Mouse (Mus musculus): Measurements from ENCODE around the gene Vps35l. TPM values are rescaled to one million over a fixed set of nuclear protein-coding genes. Genes with fewer than 3 reads are reported as not detected.

The Vps35l gene
- polyA plus RNA-seq, 1 experiment: 31.1 TPM

DNA sequence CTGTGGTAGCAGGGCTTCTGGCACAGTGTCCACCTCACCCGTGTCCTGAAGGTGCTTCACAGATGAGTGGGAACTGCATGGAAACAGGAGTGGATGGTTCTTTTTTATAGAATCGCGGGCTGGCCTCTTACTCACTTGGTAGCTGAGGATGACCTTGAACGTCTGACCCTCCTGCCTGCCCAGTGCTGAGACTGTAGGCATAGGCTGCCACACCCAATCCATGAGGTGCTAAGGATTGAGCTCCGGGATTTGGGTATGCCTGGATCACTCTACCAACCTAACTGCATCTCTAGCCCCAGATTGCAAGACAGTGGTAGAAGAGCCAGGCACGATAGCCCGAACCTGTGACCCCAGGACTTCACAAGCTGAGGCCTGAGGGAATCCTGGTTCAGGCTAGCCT is 77.7 kb downstream of the Vps35l start:
- 91% methylated on average over 7 of the region's 7 CpGs for WGBS
- no peak overlapping the region for H3K27ac ChIP-seq (ENCODE audit: control insufficient read depth, insufficient read depth, low read depth, low read length, poor library complexity)
- TF ChIP-seq POLR2A (IDR thresholded peaks at IDR 0.05; ENCODE audit: borderline replicate concordance, control insufficient read depth, low read depth, low read length) (no peak), CTCF (IDR thresholded peaks at IDR 0.05; ENCODE audit: control insufficient read depth, insufficient read depth, low read length) (no peak)
- no peaks in the 10 kb centered on the region for H3K4me1 ChIP-seq (ENCODE audit: control insufficient read depth, insufficient read depth, low read length)
- no peak overlapping the region for H3K4me3 ChIP-seq (replicated peaks; ENCODE audit: control insufficient read depth, low read depth, low read length)

DNA sequence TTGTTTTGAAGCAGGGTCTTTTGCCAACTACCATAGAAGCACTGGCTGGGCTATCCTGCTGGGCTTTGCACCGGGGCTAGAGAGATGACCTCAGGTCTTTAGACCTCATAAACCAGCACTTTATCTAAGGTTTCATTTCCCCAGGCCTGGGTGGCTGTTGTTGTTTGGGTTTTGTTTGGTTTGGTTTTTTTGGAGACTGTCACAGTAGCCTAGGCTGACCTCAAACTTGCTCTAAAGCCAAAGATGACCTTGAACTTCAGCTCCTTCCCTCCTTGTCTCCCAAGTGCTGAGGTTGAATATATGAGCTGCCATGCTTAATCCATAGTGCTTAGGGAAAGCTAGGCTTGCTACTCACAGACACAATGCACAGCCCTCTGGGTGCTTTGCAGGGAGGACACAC is 79.6 kb downstream of the Vps35l start:
- H3K4me1 ChIP-seq (ENCODE audit: control insufficient read depth, insufficient read depth, low read length): no peaks in the 10 kb centered on the region
- WGBS: 81% methylated on average over 1 of the region's 1 CpGs
- H3K27ac ChIP-seq (ENCODE audit: control insufficient read depth, insufficient read depth, low read depth, low read length, poor library complexity): no peak overlapping the region
- TF ChIP-seq POLR2A (IDR thresholded peaks at IDR 0.05; ENCODE audit: borderline replicate concordance, control insufficient read depth, low read depth, low read length) (no peak), CTCF (IDR thresholded peaks at IDR 0.05; ENCODE audit: control insufficient read depth, insufficient read depth, low read length) (no peak)
- H3K4me3 ChIP-seq (replicated peaks; ENCODE audit: control insufficient read depth, low read depth, low read length): no peak overlapping the region

DNA sequence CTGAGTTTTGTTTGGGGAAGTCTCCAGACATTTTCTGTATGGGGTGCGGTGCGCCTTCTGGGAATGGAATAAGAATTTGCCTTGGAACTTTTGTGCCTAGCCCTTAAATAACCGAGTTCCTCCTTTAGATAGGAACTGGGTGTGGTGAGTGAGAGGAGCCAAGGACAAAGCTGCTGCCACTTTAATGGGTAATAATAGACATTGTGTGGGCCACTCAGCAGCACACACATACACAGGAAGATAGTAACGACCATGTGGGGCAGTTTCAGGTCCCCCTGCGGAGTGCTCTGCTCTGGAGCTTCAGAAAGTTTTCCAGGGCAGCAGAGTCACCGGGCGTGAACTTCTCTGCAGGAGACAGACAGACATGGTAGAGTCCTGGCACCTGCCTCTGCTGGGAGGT is 81.3 kb downstream of the Vps35l start:
- TF ChIP-seq CTCF (IDR thresholded peaks at IDR 0.05; ENCODE audit: control insufficient read depth, insufficient read depth, low read length): no peak
- TF ChIP-seq POLR2A (IDR thresholded peaks at IDR 0.05; ENCODE audit: borderline replicate concordance, control insufficient read depth, low read depth, low read length): no peak
- H3K27ac ChIP-seq (ENCODE audit: control insufficient read depth, insufficient read depth, low read depth, low read length, poor library complexity): no peak overlapping the region
- WGBS: 60% methylated on average over 7 of the region's 7 CpGs

DNA sequence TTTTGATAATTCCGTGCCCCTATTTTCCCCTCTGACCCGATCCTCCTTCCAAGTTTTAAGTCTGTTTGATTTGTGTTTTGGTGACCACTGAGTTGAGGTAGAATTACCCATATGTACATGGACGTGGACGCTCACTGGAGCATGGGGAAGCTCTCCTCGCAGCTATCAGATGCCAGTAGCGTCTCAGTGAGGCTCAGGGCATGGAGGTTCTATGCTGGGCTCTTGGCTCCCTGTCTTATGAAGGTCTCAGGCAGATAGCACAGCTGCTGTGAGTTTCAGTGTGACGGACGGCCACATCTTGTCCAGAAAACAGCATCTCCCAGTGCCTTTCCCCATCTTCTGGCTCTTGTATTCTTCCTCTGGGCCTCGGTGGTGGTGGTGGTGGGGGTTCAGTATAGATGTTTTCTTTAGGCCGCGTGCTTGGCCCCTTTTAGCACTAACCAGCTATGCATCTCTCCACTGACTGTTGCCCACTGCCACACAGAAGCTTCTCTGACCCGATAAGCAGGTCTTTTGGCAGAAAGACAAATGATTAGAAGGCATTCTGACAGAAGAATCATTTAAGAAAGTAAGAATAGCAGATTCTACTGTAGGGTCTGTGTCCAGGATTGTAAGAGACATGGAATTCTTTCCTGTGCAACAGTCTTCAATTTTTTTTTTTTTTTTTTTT is 82.0 kb downstream of the Vps35l start:
- TF ChIP-seq CTCF (IDR thresholded peaks at IDR 0.05; ENCODE audit: control insufficient read depth, insufficient read depth, low read length) (no peak), POLR2A (IDR thresholded peaks at IDR 0.05; ENCODE audit: borderline replicate concordance, control insufficient read depth, low read depth, low read length) (no peak)
- no peak overlapping the region for H3K27ac ChIP-seq (ENCODE audit: control insufficient read depth, insufficient read depth, low read depth, low read length, poor library complexity)

More for the DNA sequence above, 81.3 kb downstream of the Vps35l start:
- no peaks in the 10 kb centered on the region for H3K4me1 ChIP-seq (ENCODE audit: control insufficient read depth, insufficient read depth, low read length)
- H3K4me3 ChIP-seq (replicated peaks; ENCODE audit: control insufficient read depth, low read depth, low read length): no peak overlapping the region

DNA sequence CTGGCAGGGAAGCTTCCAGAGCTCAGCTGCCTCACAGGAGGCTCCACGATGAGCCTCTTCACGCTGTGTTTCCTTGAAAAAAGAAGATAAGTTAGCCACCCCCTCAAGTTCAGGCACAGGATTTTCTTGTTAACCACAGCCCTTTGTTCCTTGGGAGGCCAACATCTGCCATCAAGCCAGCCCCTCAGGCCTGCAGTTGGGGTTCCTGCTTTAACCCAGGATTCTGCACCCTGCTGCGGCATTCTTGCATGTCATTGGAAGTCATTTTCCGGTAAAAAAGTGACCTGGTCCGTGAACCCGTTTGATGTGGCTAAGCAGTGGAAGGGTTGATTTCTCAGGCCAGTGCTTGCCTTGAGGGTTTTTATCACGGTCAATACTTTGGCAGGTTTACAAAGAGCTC is 84.4 kb downstream of the Vps35l start:
- 85% methylated on average over 7 of the region's 7 CpGs for WGBS
- no peak overlapping the region for H3K27ac ChIP-seq (ENCODE audit: control insufficient read depth, insufficient read depth, low read depth, low read length, poor library complexity)
- H3K4me3 ChIP-seq (replicated peaks; ENCODE audit: control insufficient read depth, low read depth, low read length): no peak overlapping the region
- no peaks in the 10 kb centered on the region for H3K4me1 ChIP-seq (ENCODE audit: control insufficient read depth, insufficient read depth, low read length)
- TF ChIP-seq POLR2A (IDR thresholded peaks at IDR 0.05; ENCODE audit: borderline replicate concordance, control insufficient read depth, low read depth, low read length): no peak
- no peak for TF ChIP-seq CTCF (IDR thresholded peaks at IDR 0.05; ENCODE audit: control insufficient read depth, insufficient read depth, low read length)

More for the DNA sequence above, 82.0 kb downstream of the Vps35l start:
- Histone ChIP-seq H3K4me3 (replicated peaks; ENCODE audit: control insufficient read depth, low read depth, low read length) (no peak overlapping the region), H3K4me1 (ENCODE audit: control insufficient read depth, insufficient read depth, low read length) (no peaks in the 10 kb centered on the region)
- 82% methylated on average over 12 of the region's 12 CpGs for WGBS

DNA sequence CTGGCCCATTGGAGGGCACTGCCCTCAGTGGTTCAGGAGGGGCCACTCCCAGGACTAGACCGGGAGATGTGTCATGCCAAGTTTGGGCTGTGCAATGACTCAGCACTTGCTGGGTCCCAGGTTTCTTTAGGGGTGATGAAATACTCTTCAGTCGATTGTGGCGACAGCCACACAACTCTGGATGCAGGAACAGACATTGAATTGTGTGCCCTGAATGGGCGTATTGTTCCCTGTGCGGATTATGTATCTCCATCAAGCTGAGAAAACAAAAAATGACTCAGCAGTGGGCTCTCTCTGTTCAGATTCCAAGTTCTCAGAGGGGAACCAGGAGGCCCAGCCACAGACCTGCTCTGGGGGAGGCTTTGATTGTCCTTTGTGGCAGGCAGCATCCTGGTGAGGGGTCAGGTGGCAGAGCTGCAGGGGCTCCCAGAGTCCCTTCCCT is 88.0 kb downstream of the Vps35l start:
- WGBS: 42% methylated on average over 5 of the region's 5 CpGs
- Histone ChIP-seq H3K4me1 (ENCODE audit: control insufficient read depth, insufficient read depth, low read length) (no peaks in the 10 kb centered on the region), H3K27ac (ENCODE audit: control insufficient read depth, insufficient read depth, low read depth, low read length, poor library complexity) (no peak overlapping the region), H3K4me3 (replicated peaks; ENCODE audit: control insufficient read depth, low read depth, low read length) (no peak overlapping the region)
- TF ChIP-seq CTCF (IDR thresholded peaks at IDR 0.05; ENCODE audit: control insufficient read depth, insufficient read depth, low read length) (no peak), POLR2A (IDR thresholded peaks at IDR 0.05; ENCODE audit: borderline replicate concordance, control insufficient read depth, low read depth, low read length) (no peak)

DNA sequence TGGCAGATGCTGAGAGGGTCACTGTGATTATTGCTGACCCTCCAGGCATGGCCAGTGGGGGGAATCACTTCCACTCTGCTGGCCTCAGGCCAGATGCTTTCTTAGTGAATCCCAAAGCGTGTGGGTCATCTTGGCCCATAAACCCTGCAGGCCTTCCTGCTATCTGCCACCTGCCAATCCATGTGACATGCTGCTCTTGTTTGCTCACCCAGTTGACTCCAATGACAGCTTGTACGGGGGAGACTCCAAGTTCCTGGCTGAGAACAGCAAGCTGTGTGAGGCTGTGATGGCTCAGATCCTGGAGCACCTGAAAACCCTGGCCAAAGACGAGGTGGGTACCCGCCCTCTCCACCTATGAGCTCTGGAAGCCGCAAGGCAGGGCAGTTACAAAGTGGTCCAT is 97.9 kb downstream of the Vps35l start:
- TF ChIP-seq CTCF (IDR thresholded peaks at IDR 0.05; ENCODE audit: control insufficient read depth, insufficient read depth, low read length) (no peak), POLR2A (IDR thresholded peaks at IDR 0.05; ENCODE audit: borderline replicate concordance, control insufficient read depth, low read depth, low read length) (no peak)
- WGBS: 86% methylated on average over 5 of the region's 5 CpGs
- no peak overlapping the region for H3K4me3 ChIP-seq (replicated peaks; ENCODE audit: control insufficient read depth, low read depth, low read length)
- no peak overlapping the region for H3K27ac ChIP-seq (ENCODE audit: control insufficient read depth, insufficient read depth, low read depth, low read length, poor library complexity)
- H3K4me1 ChIP-seq (ENCODE audit: control insufficient read depth, insufficient read depth, low read length): no peaks in the 10 kb centered on the region

DNA sequence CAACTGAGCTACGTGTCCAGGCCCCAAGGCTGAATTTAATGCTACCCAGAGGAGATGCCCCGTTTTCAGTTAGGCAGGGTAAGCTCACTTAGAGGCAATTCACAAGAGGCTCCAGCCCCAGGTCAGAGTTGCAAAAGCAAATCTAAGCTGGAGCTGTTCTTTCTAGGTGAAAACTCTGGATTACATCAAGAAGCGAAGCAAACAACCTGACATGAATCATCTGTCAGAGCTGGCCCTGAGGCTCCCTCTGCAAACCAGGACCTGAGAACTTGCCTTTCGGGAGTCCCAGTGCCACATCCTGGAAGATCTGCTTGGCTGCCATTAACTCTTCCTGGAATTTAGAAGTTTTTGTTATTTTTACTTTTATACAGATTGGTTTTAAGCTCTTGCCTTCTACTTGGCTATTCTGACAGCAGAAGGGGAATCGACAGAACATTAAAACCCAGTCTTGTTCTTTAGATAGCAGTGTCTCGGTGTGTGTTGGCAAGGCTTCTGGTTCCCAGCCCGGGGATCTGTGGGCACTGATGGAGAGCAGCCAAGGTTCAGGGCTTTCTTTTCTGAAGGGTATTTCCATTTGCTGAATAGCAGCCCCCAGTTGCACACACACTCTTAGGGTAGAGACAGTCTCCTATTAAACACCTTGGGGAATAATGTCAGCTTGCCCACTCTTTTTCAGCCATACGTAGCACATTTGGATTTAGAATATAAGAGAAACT is 101.2 kb downstream of the Vps35l start:
- Histone ChIP-seq H3K4me1 (ENCODE audit: control insufficient read depth, insufficient read depth, low read length) (no peaks in the 10 kb centered on the region), H3K27ac (ENCODE audit: control insufficient read depth, insufficient read depth, low read depth, low read length, poor library complexity) (no peak overlapping the region), H3K4me3 (replicated peaks; ENCODE audit: control insufficient read depth, low read depth, low read length) (no peak overlapping the region)
- 74% methylated on average over 8 of the region's 8 CpGs for WGBS
- TF ChIP-seq POLR2A (IDR thresholded peaks at IDR 0.05; ENCODE audit: borderline replicate concordance, control insufficient read depth, low read depth, low read length): no peak
- no peak for TF ChIP-seq CTCF (IDR thresholded peaks at IDR 0.05; ENCODE audit: control insufficient read depth, insufficient read depth, low read length)
